Mouse (Mus musculus): ENCODE measurements around the gene Tssk3.

DNA sequence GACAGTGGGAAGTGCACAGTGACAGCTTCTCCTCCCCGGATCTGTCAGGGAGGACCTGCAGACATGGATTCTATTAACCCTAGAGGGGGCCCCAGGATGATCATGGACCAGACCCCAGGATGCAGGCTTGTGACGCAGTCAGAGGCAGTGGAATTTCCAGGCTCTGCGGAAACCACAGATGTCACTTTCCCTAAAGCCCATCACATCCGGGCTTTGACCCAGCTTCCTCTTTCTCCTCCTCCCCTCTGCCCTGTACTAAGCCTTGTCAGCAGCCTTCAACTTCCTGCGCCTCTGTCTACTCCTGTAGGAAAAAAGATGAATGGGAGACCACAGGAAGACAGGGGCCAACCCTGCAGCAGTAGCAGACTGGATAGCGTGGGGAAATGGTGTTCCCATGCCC is 5.8 kb upstream of the Tssk3 start:
- TF ChIP-seq POLR2A (IDR thresholded peaks at IDR 0.05; ENCODE audit: insufficient read depth, low read depth, low read length), result no peak
- TF ChIP-seq CTCF (IDR thresholded peaks at IDR 0.05; ENCODE audit: insufficient read depth, low read depth, low read length), result no peak
